7 mouse cellular contexts compared by ENCODE assay signal in genomic region chrX:102253892-102254291, GRCm38 (mm10). TPM values are rescaled to one million over a fixed set of nuclear protein-coding genes. Genes with fewer than 3 reads are reported as not detected.
DNase-seq lines count a peak whose midpoint lies in the region; ATAC-seq and TF ChIP-seq lines count a peak whose summit lies in the region.

No protein-coding gene starts in this region.

- H3K4me2 ChIP-seq in lung, embryonic 16.5 days (ENCODE audit: low read depth, low read length) = peak overlapping the region; percentile 29
- H3K4me2 ChIP-seq in limb, embryonic 14.5 days (replicated peaks; ENCODE audit: low read depth, low read length, severe bottlenecking) = peak overlapping the region; percentile 33
- H3K4me2 ChIP-seq in neural tube, embryonic 15.5 days = peak overlapping the region; percentile 90

- 0 out of 2 replicates have a peak overlapping the region, but pooled peaks have one; percentile 10 for H3K4me3 ChIP-seq in lung, embryonic 16.5 days (ENCODE audit: low read length)
- H3K4me3 ChIP-seq in lung, adult 2 months (replicated peaks; ENCODE audit: extremely low read depth, low read depth, low read length) = no peak overlapping the region
- H3K4me3 ChIP-seq in limb, embryonic 14.5 days (replicated peaks; ENCODE audit: low read length) = 0 out of 2 replicates have a peak overlapping the region, but pooled peaks have one; percentile 8
- H3K4me3 ChIP-seq in neural tube, embryonic 15.5 days (replicated peaks) = peak overlapping the region; percentile 24

- peaks cover 36% of the 10 kb centered on the region for H3K27me3 ChIP-seq in lung, embryonic 16.5 days (ENCODE audit: control insufficient read depth, insufficient read depth, low read depth, low read length)
- peaks cover 5% of the 10 kb centered on the region for H3K27me3 ChIP-seq in limb, embryonic 14.5 days (ENCODE audit: control insufficient read depth, insufficient read depth, low read length)
- peaks cover 45% of the 10 kb centered on the region for H3K27me3 ChIP-seq in neural tube, embryonic 15.5 days (replicated peaks)

- no peaks in the 10 kb centered on the region for H3K36me3 ChIP-seq in lung, embryonic 16.5 days (ENCODE audit: control insufficient read depth, insufficient read depth, low read length)
- H3K36me3 ChIP-seq in limb, embryonic 14.5 days (ENCODE audit: control insufficient read depth, insufficient read depth, low read length) = no peaks in the 10 kb centered on the region
- H3K36me3 ChIP-seq in neural tube, embryonic 15.5 days = no peaks in the 10 kb centered on the region

- H3K9ac ChIP-seq in lung, embryonic 16.5 days (ENCODE audit: low read length) = no peak overlapping the region
- no peak overlapping the region for H3K9ac ChIP-seq in limb, embryonic 14.5 days (ENCODE audit: low read depth, low read length, severe bottlenecking)
- H3K9ac ChIP-seq in neural tube, embryonic 15.5 days (replicated peaks) = no peak overlapping the region

- WGBS in lung, embryonic 16.5 days = 9% methylated on average over 7 of the region's 7 CpGs
- 30% methylated on average over 7 of the region's 7 CpGs for WGBS in lung, adult 2 months
- 31% methylated on average over 7 of the region's 7 CpGs for WGBS in limb, embryonic 14.5 days
- WGBS in neural tube, embryonic 15.5 days = 36% methylated on average over 7 of the region's 7 CpGs

- TF ChIP-seq CTCF in lung, adult 2 months (IDR thresholded peaks at IDR 0.05; ENCODE audit: insufficient read depth, low read length) = no peak

- no peak for ATAC-seq in lung, embryonic 16.5 days (ENCODE audit: low read depth)
- ATAC-seq in limb, embryonic 14.5 days (ENCODE audit: low FRiP score, low read depth) = no peak
- ATAC-seq in neural tube, embryonic 15.5 days (ENCODE audit: low FRiP score) = no peak

- no peak overlapping the region for H3K27ac ChIP-seq in lung, embryonic 16.5 days (ENCODE audit: low read length)
- no peak overlapping the region for H3K27ac ChIP-seq in limb, embryonic 14.5 days (replicated peaks; ENCODE audit: low read depth, low read length)
- H3K27ac ChIP-seq in neural tube, embryonic 15.5 days (replicated peaks) = no peak overlapping the region

- H3K4me1 ChIP-seq in lung, embryonic 16.5 days (replicated peaks; ENCODE audit: control insufficient read depth, insufficient read depth, low read length) = no peaks in the 10 kb centered on the region
- peaks cover 3% of the 10 kb centered on the region for H3K4me1 ChIP-seq in lung, adult 2 months (ENCODE audit: control insufficient read depth, insufficient read depth, low read length)
- H3K4me1 ChIP-seq in limb, embryonic 14.5 days (ENCODE audit: control insufficient read depth, insufficient read depth, low read length) = 0 out of 2 replicates have a peak, but pooled peaks cover 3% of the 10 kb centered on the region
- H3K4me1 ChIP-seq in neural tube, embryonic 15.5 days = peaks cover 29% of the 10 kb centered on the region

- DNase-seq in lung, adult 2 months = no peak
- DNase-seq in cerebellum, postnatal 25 days = peak; percentile 66 to 76
- peak; percentile 39 for DNase-seq in heart, postnatal 4 days
- no peak for DNase-seq in limb, embryonic 14.5 days (ENCODE audit: low spot score)
- no peak for DNase-seq in ovary, postnatal 14 days (ENCODE audit: low spot score)

- TF ChIP-seq POLR2A in lung, adult 2 months (IDR thresholded peaks at IDR 0.05; ENCODE audit: borderline replicate concordance, extremely low read depth, low read depth, low read length) = no peak
- no peak for TF ChIP-seq POLR2A in limb, embryonic 14.5 days (IDR thresholded peaks at IDR 0.05; ENCODE audit: borderline replicate concordance, extremely low read depth, insufficient read depth, insufficient read length)

- peaks cover 3% of the 10 kb centered on the region; the same call in 1 of the 2 replicates for H3K9me3 ChIP-seq in lung, embryonic 16.5 days (ENCODE audit: control insufficient read depth, low read length)
- H3K9me3 ChIP-seq in limb, embryonic 14.5 days (ENCODE audit: control insufficient read depth, low read length) = no peaks in the 10 kb centered on the region
- no peaks in the 10 kb centered on the region for H3K9me3 ChIP-seq in neural tube, embryonic 15.5 days (replicated peaks)

RNA-seq across cellular contexts. Expression of gene Cited1, which starts 1.9 kb away (rescaled TPM):
- polyA plus RNA-seq in lung, embryonic 16.5 days (2015; fragmentation: Nextera tagmentation; extraction: Ambion mirVana) = 17.8 and 18.8 TPM in 2 replicates
- polyA plus RNA-seq in lung, adult 2 months (2012; rRNA removed) = 0.40 and 0.59 TPM in 2 replicates
- 10 to 100 TPM; 64.2 to 67.5 TPM for total RNA-seq in heart, postnatal 4 days (2021)
- polyA plus RNA-seq in limb, embryonic 14.5 days (2012; rRNA removed) = 32.5 and 45.4 TPM in 2 replicates
- 27.2 and 31.3 TPM in 2 replicates for polyA plus RNA-seq in limb, embryonic 14.5 days (2014; fragmentation: Nextera tagmentation; extraction: Ambion mirVana)
- 9.9 and 13.2 TPM in 2 replicates for polyA plus RNA-seq in neural tube, embryonic 15.5 days (2015; fragmentation: Nextera tagmentation; extraction: Ambion mirVana)

Comparison
In these comparisons a context has a peak if more than half of its experiments do, and no peak if none do; other contexts are left out.
1. H3K4me2 ChIP-seq: peak in every context shown above with its lines; median percentile 90 in neural tube, embryonic 15.5 days; 33 in limb, embryonic 14.5 days; 29 in lung, embryonic 16.5 days.
2. DNase-seq: peak in cerebellum, postnatal 25 days (2 of 2) and heart, postnatal 4 days (single experiment); none in lung, adult 2 months (single experiment), limb, embryonic 14.5 days (single experiment) and ovary, postnatal 14 days (single experiment).